Mouse (Mus musculus): Measurements from ENCODE around the gene Paqr6. TPM values are rescaled to one million over a fixed set of nuclear protein-coding genes. Genes with fewer than 3 reads are reported as not detected.
A peak's percentile ranks its signal among the peaks of the same experiment; 100 is the strongest.
"Not testable (repeated sequence)": the region's sequence is repeated elsewhere in the genome, so short reads cannot be mapped to it uniquely, and the experiment has no call there.

Paqr6 gene
- polyA plus RNA-seq, 1 experiment from 2014 or later, result 5.3 TPM

DNA sequence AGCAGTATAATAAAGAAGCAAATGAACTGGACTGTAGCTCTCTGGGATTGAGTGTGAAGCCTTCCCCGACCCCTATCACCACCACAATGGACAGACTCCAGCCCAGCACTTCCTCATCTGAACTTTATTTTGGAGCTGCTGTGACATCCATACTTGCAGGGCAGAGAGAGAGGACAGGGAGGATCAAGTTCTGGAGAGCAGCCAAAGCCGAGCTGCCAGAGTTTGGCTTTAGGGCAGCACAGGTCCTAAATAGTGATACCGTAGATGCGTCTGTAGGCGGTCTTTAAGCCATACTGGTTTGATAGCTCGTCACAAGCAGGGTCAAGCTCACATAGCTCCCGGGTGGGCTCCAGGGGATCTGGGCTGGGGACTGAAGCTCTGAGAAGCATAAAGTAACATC, 4.1 kb downstream of the Paqr6 start:
- 92% methylated on average over 7 of the region's 7 CpGs for WGBS
- not testable (repeated sequence) for H3K36me3 ChIP-seq; H3K4me1 ChIP-seq (replicated peaks); H3K4me2 ChIP-seq; H3K9me3 ChIP-seq; H3K4me3 ChIP-seq; ATAC-seq (ENCODE audit: low read depth); H3K9ac ChIP-seq; H3K27ac ChIP-seq (replicated peaks)
- H3K27me3 ChIP-seq, result peaks cover 20% of the 10 kb centered on the region

DNA sequence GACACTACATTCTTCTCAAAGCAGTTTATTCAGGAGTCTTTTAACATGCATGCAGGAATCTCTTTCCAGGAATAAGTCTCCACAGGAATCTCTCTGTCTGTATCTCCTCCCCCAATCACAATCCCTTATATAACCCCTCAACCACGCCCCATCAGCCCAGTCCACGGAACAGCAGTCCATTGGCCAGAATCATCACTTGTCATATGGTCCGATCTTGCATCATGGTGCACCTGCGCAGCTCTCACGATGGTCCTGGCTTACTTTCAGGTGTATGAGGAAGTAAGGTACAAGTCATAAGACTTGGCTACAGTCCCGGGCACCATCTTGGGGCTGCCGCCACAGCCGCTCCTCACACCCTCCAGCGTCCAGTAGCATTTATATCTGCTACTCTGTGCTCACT, 8.3 kb downstream of the Paqr6 start, which contains the start of gene Bglap3:
Gene Bglap3, minus strand, starts transcription at position 101 of the 400 bp plus-strand sequence.
- not testable (repeated sequence) for H3K36me3 ChIP-seq; H3K4me1 ChIP-seq (replicated peaks); ATAC-seq (ENCODE audit: low read depth); H3K4me2 ChIP-seq; H3K27me3 ChIP-seq; H3K27ac ChIP-seq (replicated peaks); H3K9ac ChIP-seq; H3K9me3 ChIP-seq; H3K4me3 ChIP-seq
- 92% methylated on average over 9 of the region's 9 CpGs for WGBS

DNA sequence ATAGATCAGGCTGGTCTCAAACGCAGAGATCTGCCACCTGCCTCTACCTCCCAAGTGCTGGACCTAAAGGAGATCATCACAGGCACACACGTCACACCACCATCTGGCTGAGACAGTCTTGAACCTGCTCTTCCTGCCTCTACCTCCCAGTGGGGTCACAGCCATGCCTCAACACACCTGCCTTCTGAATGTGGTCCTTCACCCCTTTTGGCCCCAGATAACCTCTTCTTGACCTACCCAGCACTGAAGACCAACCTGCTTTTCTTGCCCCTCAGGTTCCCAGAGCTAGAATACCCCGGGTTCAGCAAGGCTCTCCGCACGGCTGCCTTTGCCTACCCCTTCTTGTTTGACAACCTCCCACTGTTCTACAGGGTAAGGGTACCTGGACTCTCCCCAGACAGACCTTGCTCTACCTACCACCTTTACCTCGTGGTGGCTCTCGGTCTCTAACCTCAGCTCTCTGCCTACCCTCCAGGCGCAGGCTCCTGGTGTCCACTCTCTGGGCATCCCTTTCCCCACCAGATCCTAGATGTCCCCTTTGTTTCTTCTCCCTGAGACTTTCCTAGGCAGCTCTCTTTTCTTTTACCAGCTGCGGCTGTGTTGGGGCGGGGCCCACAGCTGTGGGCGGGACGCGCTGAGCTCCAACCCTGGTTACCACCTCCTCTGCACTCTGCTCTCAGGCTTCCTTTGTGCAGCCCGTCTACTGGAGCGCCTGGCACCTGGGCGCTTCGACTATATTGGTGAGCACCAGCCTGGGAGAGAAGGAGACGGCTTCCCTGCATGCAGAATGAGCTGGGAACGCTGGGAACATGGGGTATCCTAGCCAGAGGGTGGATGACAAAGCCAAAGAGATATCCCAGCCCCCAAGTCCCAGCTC, 11.6 kb downstream of the Paqr6 start:
- Histone ChIP-seq H3K4me3 (0 out of 2 replicates have a peak overlapping the region, but pooled peaks have one; percentile 6), H3K27ac (replicated peaks) (peak overlapping the region; percentile 83), H3K4me2 (peak overlapping the region; percentile 41), H3K9ac (peak overlapping the region; percentile 52)
- peak; percentile 96 for ATAC-seq (ENCODE audit: low read depth)
- not testable (repeated sequence) for H3K4me1 ChIP-seq (replicated peaks); H3K27me3 ChIP-seq; H3K9me3 ChIP-seq; H3K36me3 ChIP-seq
- WGBS, result 12% methylated on average over 19 of the region's 19 CpGs

DNA sequence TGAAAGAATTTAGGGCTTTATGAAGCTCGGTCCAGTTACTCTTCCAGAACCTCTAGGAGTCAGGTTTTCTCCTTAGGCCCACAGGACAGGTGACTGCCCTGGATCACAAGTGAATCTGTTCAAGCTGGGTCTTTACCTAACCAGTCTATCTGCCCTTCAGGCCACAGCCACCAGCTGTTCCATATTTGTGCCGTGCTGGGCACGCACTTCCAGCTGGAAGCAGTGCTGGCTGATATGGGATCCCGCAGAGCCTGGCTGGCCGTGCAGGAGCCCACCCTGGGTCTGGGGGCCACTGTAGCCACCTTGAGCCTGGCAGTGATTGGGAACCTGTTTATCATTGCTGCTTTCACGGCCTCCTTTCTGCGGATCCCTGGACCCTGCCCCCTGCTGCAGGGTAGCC, 12.3 kb downstream of the Paqr6 start:
- peaks cover 14% of the 10 kb centered on the region for H3K4me1 ChIP-seq (replicated peaks)
- H3K9me3 ChIP-seq, H3K27me3 ChIP-seq, H3K36me3 ChIP-seq: not testable (repeated sequence)
- H3K4me3 ChIP-seq, result 0 out of 2 replicates have a peak overlapping the region, but pooled peaks have one; percentile 6
- H3K27ac ChIP-seq (replicated peaks), result peak overlapping the region; percentile 83
- peak overlapping the region; percentile 52 for H3K9ac ChIP-seq
- peak overlapping the region; percentile 41 for H3K4me2 ChIP-seq
- peak; percentile 17; the same call in 1 of the 2 replicates for ATAC-seq (ENCODE audit: low read depth)
- 19% methylated on average over 6 of the region's 7 CpGs for WGBS

DNA sequence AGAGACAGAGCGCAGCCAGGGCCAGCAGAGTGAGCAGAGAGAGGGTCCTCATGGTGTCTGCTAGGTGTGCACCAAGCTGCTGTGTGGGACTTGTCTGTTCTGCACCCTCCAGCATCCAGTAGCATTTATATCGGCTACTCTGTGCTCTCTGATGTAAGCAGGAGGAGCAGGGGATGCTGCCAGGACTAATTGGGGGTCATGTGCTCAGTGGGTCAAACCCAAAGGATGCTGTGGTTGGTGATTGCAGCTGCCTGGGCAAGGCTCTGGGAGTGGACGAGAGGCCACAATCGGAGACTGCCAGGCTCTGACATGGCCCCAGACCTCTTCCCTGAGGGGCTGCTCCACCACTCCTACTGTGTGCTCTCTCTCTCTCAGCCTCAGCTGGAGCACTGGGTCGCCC, 14.2 kb downstream of the Paqr6 start, which contains the start of gene Bglap2:
Gene Bglap2, minus strand, starts transcription at position 101 of the 400 bp plus-strand sequence.
- H3K27ac ChIP-seq (replicated peaks); H3K36me3 ChIP-seq; H3K9me3 ChIP-seq; ATAC-seq (ENCODE audit: low read depth); H3K4me2 ChIP-seq; H3K27me3 ChIP-seq; H3K4me3 ChIP-seq; H3K9ac ChIP-seq: not testable (repeated sequence)
- 75% methylated on average over 5 of the region's 5 CpGs for WGBS
- peaks cover 17% of the 10 kb centered on the region for H3K4me1 ChIP-seq (replicated peaks)

DNA sequence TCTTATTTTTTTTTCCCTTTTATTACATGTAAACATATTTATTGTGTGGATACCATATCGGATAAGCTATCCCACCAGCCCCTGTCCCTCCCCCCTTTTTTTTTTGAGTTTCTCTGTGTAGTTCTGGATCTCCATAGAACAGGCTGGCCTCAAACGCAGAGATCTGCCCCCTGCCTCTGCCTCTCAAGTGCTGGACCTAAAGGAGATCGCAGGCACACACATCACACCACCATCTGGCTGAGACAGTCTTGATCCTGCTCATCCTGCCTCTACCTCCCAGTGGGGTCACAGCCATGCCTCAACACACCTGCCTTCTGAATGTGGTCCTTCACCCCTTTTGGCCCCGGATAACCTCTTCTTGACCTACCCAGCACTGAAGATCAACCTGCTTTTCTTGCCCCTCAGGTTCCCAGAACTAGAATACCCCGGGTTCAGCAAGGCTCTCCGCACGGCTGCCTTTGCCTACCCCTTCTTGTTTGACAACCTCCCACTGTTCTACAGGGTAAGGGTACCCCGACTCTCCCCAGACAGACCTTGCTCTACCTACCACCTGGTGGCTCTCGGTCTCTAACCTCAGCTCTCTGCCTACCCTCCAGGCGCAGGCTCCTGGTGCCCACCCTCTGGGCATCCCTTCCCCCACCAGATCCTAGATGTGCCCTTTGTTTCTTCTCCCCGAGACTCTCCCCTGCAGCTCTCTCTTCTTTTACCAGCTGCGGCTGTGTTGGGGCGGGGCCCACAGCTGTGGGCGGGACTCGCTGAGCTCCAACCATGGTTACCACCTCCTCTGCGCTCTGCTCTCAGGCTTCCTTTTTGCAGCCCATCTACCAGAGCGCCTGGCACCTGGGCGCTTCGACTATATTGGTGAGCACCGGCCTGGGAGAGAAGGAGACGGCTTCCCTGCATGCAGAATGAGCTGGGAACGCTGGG, 17.3 kb downstream of the Paqr6 start:
- ATAC-seq (ENCODE audit: low read depth), result peak; percentile 93
- Histone ChIP-seq H3K27ac (replicated peaks) (peak overlapping the region; percentile 88), H3K4me2 (peak overlapping the region; percentile 50), H3K9ac (peak overlapping the region; percentile 57; the same call in 1 of the 2 replicates), H3K4me3 (peak overlapping the region; percentile 27)
- H3K27me3 ChIP-seq; H3K36me3 ChIP-seq; H3K9me3 ChIP-seq; H3K4me1 ChIP-seq (replicated peaks): not testable (repeated sequence)
- 6% methylated on average over 20 of the region's 22 CpGs for WGBS

DNA sequence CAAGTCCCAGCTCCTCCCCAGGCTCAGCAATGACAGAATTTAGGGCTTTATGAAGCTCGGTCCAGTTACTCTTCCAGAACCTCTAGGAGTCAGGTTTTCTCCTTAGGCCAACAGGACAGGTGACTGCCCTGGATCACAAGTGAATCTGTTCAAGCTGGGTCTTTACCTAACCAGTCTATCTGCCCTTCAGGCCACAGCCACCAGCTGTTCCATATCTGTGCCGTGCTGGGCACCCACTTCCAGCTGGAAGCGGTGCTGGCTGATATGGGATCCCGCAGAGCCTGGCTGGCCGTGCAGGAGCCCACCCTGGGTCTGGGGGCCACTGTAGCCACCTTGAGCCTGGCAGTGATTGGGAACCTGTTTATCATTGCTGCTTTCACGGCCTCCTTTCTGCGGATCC, 18.0 kb downstream of the Paqr6 start:
- not testable (repeated sequence) for H3K27ac ChIP-seq (replicated peaks); H3K9ac ChIP-seq; H3K27me3 ChIP-seq; H3K36me3 ChIP-seq; H3K4me3 ChIP-seq; H3K4me1 ChIP-seq (replicated peaks); H3K9me3 ChIP-seq
- ATAC-seq (ENCODE audit: low read depth), result peak; percentile 30; the same call in 1 of the 2 replicates
- peak overlapping the region; percentile 50 for H3K4me2 ChIP-seq
- WGBS, result 36% methylated on average over 3 of the region's 7 CpGs

DNA sequence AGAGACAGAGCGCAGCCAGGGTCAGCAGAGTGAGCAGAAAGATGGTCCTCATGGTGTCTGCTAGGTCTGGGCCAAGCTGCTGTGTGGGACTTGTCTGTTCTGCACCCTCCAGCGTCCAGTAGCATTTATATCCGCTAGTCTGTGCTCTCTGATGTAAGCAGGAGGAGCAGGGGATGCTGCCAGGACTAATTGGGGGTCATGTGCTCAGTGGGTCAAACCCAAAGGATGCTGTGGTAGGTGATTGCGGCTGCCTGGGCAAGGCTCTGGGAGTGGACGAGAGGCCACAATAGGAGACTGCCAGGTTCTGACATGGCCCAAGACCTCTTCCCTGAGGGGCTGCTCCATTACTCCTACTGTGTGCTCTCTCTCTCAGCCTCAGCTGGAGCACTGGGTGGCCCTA, 20.0 kb downstream of the Paqr6 start, which contains the start of gene Bglap:
Gene Bglap, minus strand, starts transcription at position 101 of the 400 bp plus-strand sequence.
- WGBS, result 78% methylated on average over 5 of the region's 5 CpGs
- H3K4me3 ChIP-seq, result no peak within 1 kb of the TSS
- H3K9ac ChIP-seq, result no peak within 1 kb of the TSS
- no peak for ATAC-seq (ENCODE audit: low read depth)
- no peak within 1 kb of the TSS for H3K27ac ChIP-seq (replicated peaks)
- H3K9me3 ChIP-seq, result no peaks in the 10 kb centered on the region
- no peaks in the 10 kb centered on the region for H3K36me3 ChIP-seq
- H3K4me1 ChIP-seq (replicated peaks), result peaks cover 8% of the 10 kb centered on the region
- no peaks in the 10 kb centered on the region for H3K27me3 ChIP-seq
- no peak within 1 kb of the TSS for H3K4me2 ChIP-seq

DNA sequence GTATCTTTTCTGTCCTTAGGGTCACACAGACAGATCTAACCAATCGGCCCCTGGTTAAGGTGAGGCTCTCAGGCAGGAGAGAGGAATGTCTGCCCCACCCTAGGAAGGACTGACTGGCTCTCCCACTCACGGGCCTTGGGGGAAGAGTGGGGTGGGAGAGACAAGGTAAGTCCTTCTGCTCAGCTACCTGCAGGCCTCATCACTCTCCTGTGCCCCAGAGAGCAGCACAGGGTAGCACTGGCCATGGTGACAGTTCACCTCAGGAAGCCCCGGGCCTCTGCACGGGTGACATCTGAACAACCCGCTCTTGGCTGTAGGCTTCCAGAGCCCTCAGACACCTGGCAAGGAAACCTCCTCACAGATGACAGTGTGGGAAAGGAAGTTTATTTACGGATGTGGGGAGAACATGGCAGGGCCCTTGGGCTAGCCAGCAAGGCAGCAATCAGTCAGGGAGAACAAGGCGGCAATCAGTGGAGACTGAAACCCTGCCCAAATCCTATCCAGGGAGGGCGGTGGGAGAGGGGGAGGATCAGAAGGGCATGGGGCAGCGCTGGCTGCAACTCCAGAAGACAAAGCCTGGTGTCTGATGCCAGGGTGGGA, 29.5 kb downstream of the Paqr6 start:
- no peaks in the 10 kb centered on the region for H3K9me3 ChIP-seq
- H3K4me3 ChIP-seq, result no peak overlapping the region
- 0 out of 2 replicates have a peak overlapping the region, but pooled peaks have one; percentile 49 for H3K9ac ChIP-seq
- no peaks in the 10 kb centered on the region for H3K27me3 ChIP-seq
- no peak overlapping the region for H3K27ac ChIP-seq (replicated peaks)
- ATAC-seq (ENCODE audit: low read depth), result no peak
- H3K4me1 ChIP-seq (replicated peaks), result no peaks in the 10 kb centered on the region
- no peak overlapping the region for H3K4me2 ChIP-seq
- 88% methylated on average over 9 of the region's 9 CpGs for WGBS
- H3K36me3 ChIP-seq, result peaks cover 9% of the 10 kb centered on the region; the same call in 1 of the 2 replicates

DNA sequence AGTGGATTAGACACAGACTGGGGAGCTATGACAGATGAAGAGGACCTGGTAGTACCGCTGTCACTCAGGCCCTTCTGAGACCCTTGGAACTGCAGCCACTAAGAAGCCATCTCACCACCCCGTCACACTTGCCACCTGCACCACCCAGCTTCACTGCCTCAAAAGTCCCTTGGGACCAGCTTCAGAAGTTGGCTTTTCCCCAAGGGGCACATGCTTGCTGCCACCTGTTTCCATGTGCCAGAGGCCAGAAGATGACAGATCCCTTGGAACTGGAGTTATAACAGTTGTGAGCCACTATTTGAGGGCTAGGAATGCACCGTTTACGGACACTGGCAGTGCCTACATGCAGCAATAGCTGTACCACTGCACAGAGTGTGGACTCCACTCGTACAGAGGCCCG, 30.9 kb downstream of the Paqr6 start:
- Histone ChIP-seq H3K4me1 (replicated peaks) (no peaks in the 10 kb centered on the region), H3K27me3 (no peaks in the 10 kb centered on the region), H3K4me3 (no peak overlapping the region), H3K9me3 (no peaks in the 10 kb centered on the region), H3K9ac (no peak overlapping the region), H3K36me3 (peaks cover 6% of the 10 kb centered on the region; the same call in 1 of the 2 replicates), H3K4me2 (no peak overlapping the region), H3K27ac (replicated peaks) (no peak overlapping the region)
- no peak for ATAC-seq (ENCODE audit: low read depth)
- WGBS, result 93% methylated on average over 6 of the region's 6 CpGs

DNA sequence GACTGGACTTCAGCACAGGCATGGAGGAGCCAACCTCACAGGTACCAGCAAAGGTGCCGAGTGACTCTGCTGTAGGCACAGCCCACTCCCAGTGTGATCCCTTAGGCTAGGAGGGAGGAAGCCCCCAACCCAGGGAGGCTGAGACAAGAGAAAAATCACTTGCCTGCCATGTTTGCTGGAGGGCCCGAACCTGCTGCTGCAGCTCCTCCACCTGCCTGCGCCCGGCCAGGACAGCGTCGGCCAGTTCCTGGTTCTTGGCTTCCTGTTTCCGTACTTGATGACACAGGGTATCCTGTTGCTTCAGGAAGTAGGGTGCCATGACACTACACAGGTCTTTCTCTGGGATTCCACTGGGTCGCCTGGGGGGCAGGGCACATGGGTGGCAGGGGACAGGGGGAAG, 31.4 kb downstream of the Paqr6 start:
- ATAC-seq (ENCODE audit: low read depth), result no peak
- Histone ChIP-seq H3K36me3 (peaks cover 4% of the 10 kb centered on the region; the same call in 1 of the 2 replicates), H3K9ac (no peak overlapping the region), H3K27ac (replicated peaks) (no peak overlapping the region), H3K27me3 (no peaks in the 10 kb centered on the region), H3K4me2 (no peak overlapping the region), H3K4me1 (replicated peaks) (no peaks in the 10 kb centered on the region), H3K9me3 (no peaks in the 10 kb centered on the region), H3K4me3 (no peak overlapping the region)
- 90% methylated on average over 8 of the region's 8 CpGs for WGBS
